Mouse (Mus musculus) neural tube, embryonic 12.5 days (tissue): ENCODE results near the gene Kpnb1. TPM values are rescaled to one million over a fixed set of nuclear protein-coding genes. Genes with fewer than 3 reads are reported as not detected.

Experiments used
- ATAC-seq: fragments of 200-750 bp; cut with Nextera tagmentation; 2 replicates; pipeline ENCODE4 v1.8.0; 2017; ENCODE audit warnings: low read depth, mild to moderate bottlenecking, moderate TSS enrichment, moderate library complexity; ENCODE audit not compliant: low FRiP score
- H3K27ac ChIP-seq: fragments of 300-500 bp; sonication (generic); 2 replicates; pipeline ENCODE4 v1.5.1; 2016
- H3K27me3 ChIP-seq: fragments of 300-500 bp; sonication (generic); replicated peaks from 2 replicates; pipeline ENCODE4 v1.6.1; 2016; ENCODE audit warnings: mild to moderate bottlenecking
- H3K36me3 ChIP-seq: fragments of 300-500 bp; sonication (generic); 2 replicates; pipeline ENCODE4 v1.6.1; 2016; ENCODE audit warnings: mild to moderate bottlenecking
- H3K4me1 ChIP-seq: fragments of 300-500 bp; sonication (generic); 2 replicates; pipeline ENCODE4 v1.6.1; 2016
- H3K4me2 ChIP-seq: fragments of 300-500 bp; sonication (generic); replicated peaks from 2 replicates; pipeline ENCODE4 v1.6.1; 2016; ENCODE audit warnings: mild to moderate bottlenecking
- H3K4me3 ChIP-seq: fragments of 300-500 bp; sonication (generic); 2 replicates; pipeline ENCODE4 v1.5.1; 2016
- H3K9ac ChIP-seq: fragments of 300-500 bp; sonication (generic); 2 replicates; pipeline ENCODE4 v1.6.1; 2016; ENCODE audit warnings: mild to moderate bottlenecking
- H3K9me3 ChIP-seq: fragments of 300-500 bp; sonication (generic); 2 replicates; pipeline ENCODE4 v1.6.1; 2016; ENCODE audit warnings: mild to moderate bottlenecking
- WGBS: fragments of 180-500 bp; shearing (Covaris S2); methylation state at CpG from one replicate; pipeline ENCODE4 v1.1.7; 2016; 5-methylcytosine and 5-hydroxymethylcytosine counted together
- polyA plus RNA-seq: library from polyadenylated mRNA; unstranded; fragments of >200 nt; fragmentation: Nextera tagmentation; extraction: Ambion mirVana; gene quantifications from 2 replicates; pipeline ENCODE4 v1.2.1, GENCODE M21; 2016

The Kpnb1 gene
- polyA plus RNA-seq, 1 experiment from 2014 or later: 53.1 TPM

DNA sequence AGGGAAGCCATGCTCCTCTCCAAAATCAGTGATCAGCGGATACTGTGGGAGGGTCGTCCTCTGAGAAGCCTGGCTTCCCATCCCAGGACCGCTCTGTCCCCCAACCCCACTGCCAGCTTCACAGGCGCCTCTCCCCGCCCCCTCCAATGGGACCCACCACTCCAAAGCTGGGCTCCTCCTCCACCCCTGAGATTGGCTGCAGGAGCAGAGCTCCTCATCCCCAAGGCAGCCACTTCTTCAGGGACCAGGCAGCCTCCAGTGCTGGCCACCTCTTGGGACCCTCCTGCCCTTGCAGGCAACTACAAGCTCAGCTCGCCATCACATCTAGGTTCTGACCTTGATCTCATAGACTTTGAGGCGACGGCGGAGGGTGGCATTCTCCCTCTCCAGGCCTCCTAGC is 38.7 kb downstream of the Kpnb1 start:
- Histone ChIP-seq H3K9ac (0 out of 2 replicates have a peak overlapping the region, but pooled peaks have one; percentile 33), H3K27ac (no peak overlapping the region), H3K9me3 (no peaks in the 10 kb centered on the region), H3K4me2 (peak overlapping the region; percentile 86), H3K27me3 (no peaks in the 10 kb centered on the region; the same call in 1 of the 2 replicates), H3K36me3 (peaks cover 17% of the 10 kb centered on the region), H3K4me3 (no peak overlapping the region), H3K4me1 (peaks cover 36% of the 10 kb centered on the region)
- WGBS: 25% methylated on average over 9 of the region's 9 CpGs
- ATAC-seq: no peak

DNA sequence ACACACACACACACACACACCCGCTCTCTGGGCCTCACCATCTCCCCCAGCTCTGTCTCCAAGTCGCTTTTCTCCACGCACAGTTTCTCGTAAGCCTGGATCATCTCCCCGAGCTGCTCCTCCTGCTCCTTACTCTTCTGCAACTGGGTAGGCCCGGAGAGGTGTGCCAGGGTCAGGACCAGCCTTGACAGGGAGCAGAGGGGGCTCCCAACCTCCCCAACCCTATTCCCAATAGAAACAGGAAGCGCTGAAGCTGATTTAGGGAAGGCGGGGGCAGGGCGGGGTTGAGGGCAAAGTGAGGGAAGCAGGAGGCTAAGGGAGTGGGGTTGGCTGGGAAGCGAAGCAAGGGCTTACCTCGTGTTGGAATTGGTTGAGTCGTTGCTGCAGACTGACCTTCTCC is 39.1 kb downstream of the Kpnb1 start:
- peak overlapping the region; percentile 86 for H3K4me2 ChIP-seq
- peaks cover 21% of the 10 kb centered on the region for H3K36me3 ChIP-seq
- no peak overlapping the region for H3K9ac ChIP-seq

DNA sequence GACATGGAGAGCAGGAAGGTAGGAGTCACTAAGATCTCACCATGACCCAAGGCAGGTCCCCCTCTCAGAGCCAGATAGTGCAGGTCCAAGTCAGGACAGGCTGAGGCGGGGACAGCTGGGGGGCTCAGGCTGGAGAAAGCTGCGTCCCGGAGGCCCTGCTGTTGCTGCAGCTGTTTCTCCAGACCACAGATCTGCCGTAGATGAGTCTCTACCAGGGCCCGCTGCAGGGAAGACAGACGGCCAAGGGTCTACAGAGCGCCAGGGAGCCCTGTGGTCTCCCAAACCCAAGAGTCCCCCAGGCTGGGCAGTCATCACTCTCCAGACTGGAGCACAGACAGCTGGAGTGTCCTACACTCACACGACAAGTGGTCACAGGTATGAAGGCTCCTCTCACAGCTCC is 40.3 kb downstream of the Kpnb1 start:
- no peak overlapping the region for H3K4me3 ChIP-seq
- H3K27ac ChIP-seq: no peak overlapping the region
- no peak overlapping the region for H3K4me2 ChIP-seq
- WGBS: 79% methylated on average over 8 of the region's 8 CpGs
- H3K9ac ChIP-seq: no peak overlapping the region
- H3K4me1 ChIP-seq: peaks cover 30% of the 10 kb centered on the region
- H3K27me3 ChIP-seq: no peaks in the 10 kb centered on the region; the same call in 1 of the 2 replicates
- H3K9me3 ChIP-seq: no peaks in the 10 kb centered on the region
- peaks cover 21% of the 10 kb centered on the region for H3K36me3 ChIP-seq
- ATAC-seq: no peak

More for the DNA sequence above, 39.1 kb downstream of the Kpnb1 start:
- Histone ChIP-seq H3K27me3 (no peaks in the 10 kb centered on the region; the same call in 1 of the 2 replicates), H3K4me3 (no peak overlapping the region), H3K27ac (no peak overlapping the region), H3K9me3 (no peaks in the 10 kb centered on the region), H3K4me1 (peaks cover 36% of the 10 kb centered on the region)
- ATAC-seq: no peak
- WGBS: 34% methylated on average over 12 of the region's 12 CpGs

DNA sequence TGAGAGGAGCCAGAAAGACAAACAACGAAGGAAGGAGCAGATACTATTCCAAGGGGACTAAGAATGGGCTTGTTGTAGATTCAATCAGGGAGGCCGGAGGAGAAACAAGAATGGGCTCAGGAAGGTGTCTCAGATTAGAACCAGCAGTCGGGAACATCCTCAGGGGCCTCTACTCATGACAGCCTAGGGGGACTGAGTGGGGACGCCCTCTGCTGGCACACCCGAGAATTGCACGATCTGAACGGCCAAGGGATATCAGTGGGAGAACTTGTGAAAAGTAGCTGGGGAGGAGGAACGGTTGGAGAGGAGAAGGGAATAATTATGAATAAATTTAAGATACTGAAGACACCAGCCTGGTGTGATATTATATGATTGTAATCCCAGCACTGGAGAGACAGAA is 41.0 kb downstream of the Kpnb1 start:
- WGBS: 10% methylated on average over 8 of the region's 8 CpGs
- H3K4me1 ChIP-seq: peaks cover 23% of the 10 kb centered on the region
- H3K27ac ChIP-seq: no peak overlapping the region
- H3K9me3 ChIP-seq: no peaks in the 10 kb centered on the region
- H3K9ac ChIP-seq: no peak overlapping the region
- peaks cover 2% of the 10 kb centered on the region; the same call in 1 of the 2 replicates for H3K27me3 ChIP-seq
- H3K4me2 ChIP-seq: no peak overlapping the region
- no peak overlapping the region for H3K4me3 ChIP-seq
- ATAC-seq: no peak
- H3K36me3 ChIP-seq: peaks cover 24% of the 10 kb centered on the region

DNA sequence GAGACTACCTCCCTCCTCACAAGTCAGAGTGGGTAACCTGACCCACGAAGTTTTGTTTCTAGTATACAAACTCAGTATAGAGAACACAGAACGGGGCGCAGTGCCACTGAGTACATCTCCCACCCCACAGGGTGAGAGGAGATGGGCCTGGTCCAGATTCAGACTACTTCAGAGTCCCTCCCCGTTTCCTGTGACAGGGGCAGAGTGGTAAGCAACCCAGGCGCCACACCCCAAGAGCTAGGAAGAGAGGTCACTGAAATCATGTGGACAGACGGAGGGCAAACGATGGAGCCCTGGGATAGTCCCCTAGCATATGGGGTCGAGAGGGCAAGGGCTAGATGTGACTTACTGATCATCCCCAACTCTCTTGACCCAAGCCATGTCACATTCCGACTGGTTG is 41.7 kb downstream of the Kpnb1 start:
- Histone ChIP-seq H3K36me3 (peaks cover 24% of the 10 kb centered on the region), H3K4me2 (no peak overlapping the region), H3K9me3 (no peaks in the 10 kb centered on the region), H3K9ac (no peak overlapping the region), H3K27ac (no peak overlapping the region), H3K4me1 (peaks cover 23% of the 10 kb centered on the region), H3K27me3 (peaks cover 2% of the 10 kb centered on the region; the same call in 1 of the 2 replicates), H3K4me3 (no peak overlapping the region)
- ATAC-seq: no peak
- WGBS: 79% methylated on average over 9 of the region's 9 CpGs

DNA sequence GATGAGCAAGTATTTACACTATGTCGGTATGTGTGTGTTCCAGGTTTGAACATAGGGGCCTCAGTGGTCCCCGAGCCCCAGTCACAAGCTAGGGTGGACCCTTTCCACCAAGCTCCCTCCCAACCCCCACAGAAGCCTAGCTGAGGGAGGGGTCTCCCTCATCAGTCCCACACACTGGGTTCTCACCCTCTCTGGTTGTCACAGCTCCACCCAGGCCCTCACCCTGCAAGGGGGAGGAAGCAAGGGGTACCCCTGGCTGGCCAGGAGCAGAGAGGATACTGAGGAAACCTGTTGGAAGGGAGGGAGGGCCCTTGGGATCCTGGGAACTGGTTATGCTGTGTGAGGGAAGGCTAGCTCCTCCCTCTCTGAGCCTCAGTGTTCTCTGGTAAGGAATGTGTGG is 42.4 kb downstream of the Kpnb1 start:
- Histone ChIP-seq H3K4me2 (no peak overlapping the region), H3K27ac (no peak overlapping the region), H3K4me1 (peaks cover 21% of the 10 kb centered on the region), H3K27me3 (peaks cover 5% of the 10 kb centered on the region; the same call in 1 of the 2 replicates), H3K9ac (no peak overlapping the region), H3K9me3 (no peaks in the 10 kb centered on the region), H3K4me3 (no peak overlapping the region), H3K36me3 (peaks cover 24% of the 10 kb centered on the region)
- 67% methylated on average over 2 of the region's 2 CpGs for WGBS
- no peak for ATAC-seq

DNA sequence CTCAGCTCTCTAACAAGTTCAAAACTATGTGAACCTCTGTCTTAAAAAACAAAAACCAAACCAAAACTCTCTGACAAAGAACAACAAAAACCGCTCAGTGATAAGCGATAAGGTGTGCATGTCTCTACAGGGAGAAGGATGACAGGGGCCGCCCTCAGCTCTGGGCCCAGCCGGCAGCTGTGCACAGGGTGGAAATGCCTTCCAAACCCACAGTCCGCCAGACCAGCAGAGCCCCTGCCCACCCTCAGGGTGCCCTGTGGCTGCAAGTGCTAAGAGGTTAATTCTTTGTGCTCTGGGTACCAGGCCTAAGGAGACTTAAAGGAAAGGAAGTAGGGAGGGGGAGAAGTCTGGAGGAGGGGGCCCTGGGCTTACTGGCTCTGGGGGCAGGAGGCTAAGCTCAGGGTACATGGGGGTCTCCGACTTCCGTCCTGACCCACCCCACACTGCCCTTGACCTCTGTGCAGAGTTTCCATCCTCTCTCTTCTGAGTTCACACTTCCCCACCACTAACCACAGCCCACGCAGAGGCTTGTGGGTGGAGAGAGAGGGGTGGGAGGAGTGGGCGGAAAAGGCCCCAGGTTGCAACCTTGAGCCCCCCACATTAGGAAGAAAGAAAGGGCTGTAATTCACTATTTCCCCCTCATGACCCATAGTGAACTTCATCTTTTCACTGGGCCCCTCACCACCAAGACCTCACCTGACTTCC is 44.3 kb downstream of the Kpnb1 start:
- no peak for ATAC-seq
- Histone ChIP-seq H3K4me2 (no peak overlapping the region), H3K36me3 (peaks cover 21% of the 10 kb centered on the region), H3K4me3 (no peak overlapping the region), H3K4me1 (peaks cover 16% of the 10 kb centered on the region), H3K9me3 (no peaks in the 10 kb centered on the region), H3K27ac (no peak overlapping the region), H3K9ac (no peak overlapping the region), H3K27me3 (peaks cover 17% of the 10 kb centered on the region)
- 90% methylated on average over 9 of the region's 9 CpGs for WGBS

DNA sequence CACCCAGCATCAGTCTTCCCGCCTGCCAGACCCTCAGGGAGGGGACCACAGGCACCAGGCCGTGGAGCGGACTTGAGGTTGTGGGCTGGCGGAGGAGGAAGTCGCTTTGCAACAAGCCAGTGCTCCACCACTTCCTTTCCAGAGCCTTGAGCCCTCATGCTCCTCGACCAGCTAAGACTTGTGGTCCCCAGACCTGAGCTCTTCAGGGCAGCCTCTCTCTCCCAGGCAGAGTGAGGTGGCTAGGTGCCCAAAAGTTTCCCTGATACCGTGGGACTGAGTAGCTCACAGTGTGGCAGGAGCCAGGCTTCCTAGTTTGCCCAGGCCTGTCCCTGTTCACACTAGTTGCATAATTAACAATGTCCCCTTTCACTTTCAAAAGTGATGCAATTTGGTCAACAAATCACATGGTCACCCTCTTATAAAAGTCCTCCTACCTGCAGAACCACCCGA is 45.5 kb downstream of the Kpnb1 start:
- WGBS: 74% methylated on average over 8 of the region's 8 CpGs
- no peak for ATAC-seq
- H3K9ac ChIP-seq: no peak overlapping the region
- peaks cover 22% of the 10 kb centered on the region for H3K36me3 ChIP-seq
- peaks cover 17% of the 10 kb centered on the region for H3K27me3 ChIP-seq
- no peak overlapping the region for H3K27ac ChIP-seq
- no peak overlapping the region for H3K4me3 ChIP-seq
- H3K4me1 ChIP-seq: peaks cover 25% of the 10 kb centered on the region
- H3K9me3 ChIP-seq: no peaks in the 10 kb centered on the region
- no peak overlapping the region for H3K4me2 ChIP-seq

DNA sequence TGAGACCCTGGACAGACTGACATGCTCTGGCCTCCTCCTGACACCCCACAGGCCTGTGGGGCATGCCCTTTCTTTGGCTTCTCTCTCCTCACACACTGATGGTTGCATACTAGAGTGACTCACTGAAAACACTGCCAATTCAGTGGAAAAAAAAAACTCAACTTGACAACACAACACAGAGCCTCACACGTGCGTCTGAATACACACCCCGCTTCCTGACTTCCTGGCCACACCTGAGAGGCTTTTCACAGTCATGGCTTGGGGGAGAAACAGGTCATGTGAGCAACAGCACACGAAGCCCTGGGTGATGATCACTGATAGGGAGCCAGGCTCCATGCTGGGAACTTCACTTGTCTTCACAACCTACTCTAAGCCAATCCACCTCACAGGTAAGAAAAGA is 46.9 kb downstream of the Kpnb1 start:
- H3K4me1 ChIP-seq: peaks cover 30% of the 10 kb centered on the region
- H3K27ac ChIP-seq: no peak overlapping the region
- no peak overlapping the region for H3K4me3 ChIP-seq
- H3K27me3 ChIP-seq: peaks cover 26% of the 10 kb centered on the region
- ATAC-seq: no peak
- 83% methylated on average over 4 of the region's 4 CpGs for WGBS
- no peaks in the 10 kb centered on the region for H3K9me3 ChIP-seq
- no peak overlapping the region for H3K4me2 ChIP-seq
- H3K9ac ChIP-seq: no peak overlapping the region
- peaks cover 19% of the 10 kb centered on the region for H3K36me3 ChIP-seq

DNA sequence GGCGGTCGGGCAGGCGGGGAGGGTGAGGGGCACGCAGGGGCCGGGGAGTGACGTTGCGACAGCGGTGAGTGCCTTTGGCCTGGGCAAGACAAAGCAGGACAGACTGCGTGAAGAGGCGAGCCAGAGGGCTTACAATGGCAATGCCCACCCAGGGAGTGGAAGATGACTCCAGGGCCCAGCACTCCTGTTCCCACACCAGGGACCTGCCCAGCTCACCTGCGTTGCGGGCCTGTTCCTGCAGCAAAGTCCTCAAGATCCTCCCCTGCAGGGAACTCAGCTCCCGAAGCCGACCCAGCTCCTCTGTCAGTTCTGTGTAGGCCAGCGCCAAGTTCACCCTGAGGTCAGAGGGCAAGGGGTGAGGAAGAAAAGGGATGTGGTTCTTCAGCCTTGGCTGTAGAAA is 48.4 kb downstream of the Kpnb1 start:
- H3K4me1 ChIP-seq: peaks cover 30% of the 10 kb centered on the region
- peak overlapping the region; percentile 92 for H3K4me2 ChIP-seq
- peak overlapping the region; percentile 78; the same call in 1 of the 2 replicates for H3K27ac ChIP-seq
- H3K36me3 ChIP-seq: peaks cover 15% of the 10 kb centered on the region
- H3K27me3 ChIP-seq: peaks cover 26% of the 10 kb centered on the region
- no peak; the same call in 1 of the 2 replicates for ATAC-seq
- H3K9ac ChIP-seq: peak overlapping the region; percentile 75
- WGBS: 8% methylated on average over 15 of the region's 15 CpGs
- H3K4me3 ChIP-seq: peak overlapping the region; percentile 47
- no peaks in the 10 kb centered on the region for H3K9me3 ChIP-seq

DNA sequence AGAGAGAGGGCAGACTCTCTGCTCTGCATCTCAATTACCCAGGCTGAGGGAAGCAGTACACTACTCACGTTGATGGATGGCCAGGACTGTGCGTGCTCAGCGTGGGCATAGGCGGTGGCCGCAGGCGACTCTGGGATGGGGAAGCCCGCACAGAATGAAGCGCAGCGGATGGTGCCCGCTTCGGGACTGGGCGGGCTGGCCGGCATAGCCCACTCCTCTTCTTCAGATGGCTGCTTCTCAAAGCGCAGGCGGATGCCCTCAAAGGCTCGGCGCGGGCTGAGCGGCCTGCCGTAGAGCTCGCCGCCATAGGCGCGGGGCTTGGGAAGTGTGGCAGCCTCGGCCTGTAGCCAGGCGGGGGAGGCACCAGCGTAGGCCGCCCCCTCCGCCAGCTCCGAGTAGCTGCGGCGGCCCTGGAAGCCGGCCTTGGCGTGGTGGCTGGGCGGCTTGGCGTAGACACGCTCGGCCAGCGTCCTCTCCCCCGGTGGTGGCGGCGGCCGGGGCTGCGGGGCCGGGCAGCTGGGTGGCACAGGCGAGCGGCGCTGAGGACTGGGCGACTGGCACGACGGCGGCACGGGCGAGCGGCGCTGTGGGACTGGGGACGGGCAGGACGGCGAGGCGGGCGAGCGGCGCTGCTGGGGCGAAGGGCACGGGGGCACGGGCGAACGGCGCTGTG is 49.0 kb downstream of the Kpnb1 start:
- Histone ChIP-seq H3K4me1 (peaks cover 30% of the 10 kb centered on the region), H3K4me3 (peak overlapping the region; percentile 47), H3K4me2 (peak overlapping the region; percentile 92), H3K9me3 (no peaks in the 10 kb centered on the region), H3K36me3 (peaks cover 10% of the 10 kb centered on the region), H3K9ac (peak overlapping the region; percentile 75), H3K27me3 (peaks cover 26% of the 10 kb centered on the region), H3K27ac (peak overlapping the region; percentile 78)
- peak; percentile 73 for ATAC-seq
- 7% methylated on average over 69 of the region's 69 CpGs for WGBS

DNA sequence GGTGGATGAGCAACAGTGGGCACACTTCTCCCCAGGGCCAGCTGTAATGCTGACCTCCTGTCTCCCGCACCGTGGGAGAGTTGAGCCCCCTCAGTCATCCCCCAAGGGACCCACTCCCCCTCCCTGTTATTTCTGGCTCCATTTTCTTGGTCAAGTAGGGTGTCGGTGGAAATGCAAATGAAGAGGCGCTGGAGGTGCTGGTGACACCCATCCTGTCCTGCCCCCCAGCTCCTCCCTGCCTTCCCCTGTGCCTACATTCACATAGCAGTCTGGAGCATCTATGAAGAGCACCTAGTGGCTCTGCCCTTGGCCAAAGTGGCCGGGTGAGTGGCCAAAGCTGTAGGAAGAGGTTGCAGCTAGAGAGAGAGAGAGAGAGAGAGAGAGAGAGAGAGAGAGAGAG is 54.4 kb downstream of the Kpnb1 start:
- H3K4me2 ChIP-seq: no peak overlapping the region
- no peak overlapping the region for H3K9ac ChIP-seq
- no peak overlapping the region for H3K4me3 ChIP-seq
- H3K27ac ChIP-seq: no peak overlapping the region
- peaks cover 18% of the 10 kb centered on the region for H3K27me3 ChIP-seq
- peaks cover 15% of the 10 kb centered on the region for H3K4me1 ChIP-seq
- peaks cover 7% of the 10 kb centered on the region for H3K36me3 ChIP-seq
- no peaks in the 10 kb centered on the region for H3K9me3 ChIP-seq
- no peak for ATAC-seq
- WGBS: 60% methylated on average over 5 of the region's 5 CpGs
